In the genomic region with DNA sequence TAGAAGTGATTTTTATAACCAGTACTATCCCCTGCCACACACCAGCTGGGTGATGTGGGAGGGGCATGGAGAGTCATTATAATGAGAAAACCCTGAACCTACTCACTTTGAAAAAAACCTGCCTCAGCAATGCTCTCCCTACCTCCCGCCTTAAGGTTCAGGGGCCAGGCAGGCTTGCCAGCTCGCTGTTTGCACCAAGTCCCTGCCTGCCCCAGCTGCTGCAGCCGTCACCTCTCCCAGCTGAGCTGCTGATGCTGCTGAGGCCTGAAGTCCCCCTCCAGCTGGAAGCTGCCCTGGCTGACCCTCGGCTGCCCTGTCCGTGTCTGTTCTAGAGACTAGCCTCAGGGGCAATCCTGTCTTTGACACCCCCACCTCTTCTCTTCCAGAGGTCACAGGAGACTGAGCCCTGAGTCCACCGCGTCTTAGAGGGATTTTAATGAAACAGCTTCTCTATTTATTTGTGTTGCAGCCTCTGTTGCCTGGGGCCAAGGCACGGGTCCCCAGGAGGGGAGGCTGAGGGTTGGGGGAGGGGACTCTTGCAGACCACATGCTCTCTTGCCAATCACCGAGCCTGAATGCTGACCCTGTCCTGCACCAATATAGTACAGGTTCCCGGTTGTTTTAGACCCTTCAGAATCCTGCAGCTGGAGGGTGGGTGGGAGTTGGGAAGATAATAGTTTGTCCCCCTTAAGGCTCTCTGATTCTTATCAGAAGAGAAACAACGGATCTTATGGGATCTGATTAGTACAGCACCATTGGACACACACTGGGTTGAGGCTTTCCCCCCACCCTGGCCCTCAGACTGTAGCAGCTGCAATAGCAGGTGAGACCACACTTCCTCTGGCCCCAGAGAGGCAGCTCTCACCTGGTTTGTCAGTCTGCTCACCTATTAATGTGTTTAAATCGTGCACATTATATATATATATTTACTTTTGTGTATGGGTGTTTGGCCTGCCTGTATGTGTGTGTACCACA, we compare ENCODE assay signal across 8 mouse cellular contexts.
A peak's percentile ranks its signal among the peaks of the same experiment; 100 is the strongest.
DNase-seq lines count a peak whose midpoint lies in the region; ATAC-seq and TF ChIP-seq lines count a peak whose summit lies in the region.

No protein-coding gene starts in this region.

- H3K79me2 ChIP-seq in heart, adult 2 months (replicated peaks; ENCODE audit: control insufficient read depth, insufficient read depth, low read length), result no peaks in the 10 kb centered on the region

- no peaks in the 10 kb centered on the region for H3K9me3 ChIP-seq in liver, embryonic 11.5 days (ENCODE audit: control insufficient read depth, low read length)

- intact Hi-C loops in heart, adult 2 months (cut with DNase I), result no loop called here

- H3K9ac ChIP-seq in heart, adult 2 months (ENCODE audit: low read depth, low read length), result no peak overlapping the region
- H3K9ac ChIP-seq in liver, embryonic 11.5 days (ENCODE audit: low read depth, low read length), result no peak overlapping the region

- no peak overlapping the region for H3K27ac ChIP-seq in heart, adult 2 months
- H3K27ac ChIP-seq in liver, embryonic 11.5 days (ENCODE audit: low read depth, low read length), result no peak overlapping the region
- H3K27ac ChIP-seq in thymus, adult 2 months (ENCODE audit: control insufficient read depth, insufficient read depth, low read length), result no peak overlapping the region

- H3K36me3 ChIP-seq in heart, adult 2 months (ENCODE audit: control insufficient read depth, insufficient read depth, low read length), result no peaks in the 10 kb centered on the region
- no peaks in the 10 kb centered on the region for H3K36me3 ChIP-seq in liver, embryonic 11.5 days (ENCODE audit: control insufficient read depth, insufficient read depth, low read length)
- no peaks in the 10 kb centered on the region for H3K36me3 ChIP-seq in thymus, adult 2 months (ENCODE audit: control insufficient read depth, insufficient read depth, low read length)

- peak; percentile 44 for DNase-seq in 3T3-L1 (ENCODE audit: low read depth, low spot score)
- peak; percentile 92 for DNase-seq in embryo, embryonic 10 days (ENCODE audit: low spot score)
- DNase-seq in heart, adult 2 months, result peak; percentile 39 to 41
- peak; percentile 59 for DNase-seq in kidney, postnatal 10 days
- DNase-seq in retina, postnatal 1 day, result peak; percentile 74
- DNase-seq in liver, embryonic 11.5 days (ENCODE audit: low spot score), result no peak
- DNase-seq in thymus, adult 2 months, result no peak
- DNase-seq in c-Kit-positive CD71-positive TER-119-positive erythroid progenitor cells, embryonic 14.5 days (ENCODE audit: low spot score), result no peak

- TF ChIP-seq POLR2A in heart, adult 2 months (IDR thresholded peaks at IDR 0.05; ENCODE audit: insufficient read depth, low read depth, low read length), result no peak
- TF ChIP-seq POLR2A in thymus, adult 2 months (IDR thresholded peaks at IDR 0.05; ENCODE audit: control insufficient read depth, extremely low read depth, insufficient read depth, low read length, poor library complexity), result no peak

- WGBS in heart, adult 2 months, result 32% methylated on average over 12 of the region's 12 CpGs
- WGBS in liver, embryonic 11.5 days, result 29% methylated on average over 12 of the region's 12 CpGs
- 79% methylated on average over 12 of the region's 12 CpGs for WGBS in thymus, adult 2 months

- TF ChIP-seq CTCF in heart, adult 2 months (IDR thresholded peaks at IDR 0.05), result no peak
- no peak for TF ChIP-seq CTCF in thymus, adult 2 months (IDR thresholded peaks at IDR 0.05; ENCODE audit: borderline replicate concordance, control insufficient read depth, extremely low read depth, insufficient read depth, low read length, poor library complexity)

- H3K27me3 ChIP-seq in heart, adult 2 months (ENCODE audit: control insufficient read depth, insufficient read depth, low read length), result no peaks in the 10 kb centered on the region
- no peaks in the 10 kb centered on the region for H3K27me3 ChIP-seq in liver, embryonic 11.5 days (replicated peaks; ENCODE audit: control insufficient read depth, insufficient read depth, low read length)
- no peaks in the 10 kb centered on the region for H3K27me3 ChIP-seq in thymus, adult 2 months (ENCODE audit: control insufficient read depth, insufficient read depth, low read length)

- no peak overlapping the region for H3K4me2 ChIP-seq in liver, embryonic 11.5 days

- H3K4me1 ChIP-seq in heart, adult 2 months (ENCODE audit: control insufficient read depth, insufficient read depth, low read length), result no peaks in the 10 kb centered on the region
- no peaks in the 10 kb centered on the region for H3K4me1 ChIP-seq in liver, embryonic 11.5 days (replicated peaks; ENCODE audit: control insufficient read depth, insufficient read depth, low read length)
- no peaks in the 10 kb centered on the region for H3K4me1 ChIP-seq in thymus, adult 2 months (replicated peaks; ENCODE audit: control insufficient read depth, insufficient read depth, low read length)

- ATAC-seq in liver, embryonic 11.5 days (replicated peaks; ENCODE audit: low FRiP score), result no peak

- TF ChIP-seq EP300 in heart, adult 2 months (IDR thresholded peaks at IDR 0.05; ENCODE audit: insufficient read depth, low read depth, low read length), result no peak

- H3K4me3 ChIP-seq in heart, adult 2 months, result no peak overlapping the region
- no peak overlapping the region for H3K4me3 ChIP-seq in liver, embryonic 11.5 days (ENCODE audit: low read depth, low read length)
- no peak overlapping the region for H3K4me3 ChIP-seq in thymus, adult 2 months (ENCODE audit: control insufficient read depth, insufficient read depth, low read length)

Comparison
In these comparisons a context has a peak if more than half of its experiments do, and no peak if none do; other contexts are left out.
1. DNase-seq: peak in 3T3-L1 (single experiment), embryo, embryonic 10 days (single experiment), heart, adult 2 months (2 of 2), kidney, postnatal 10 days (single experiment) and retina, postnatal 1 day (single experiment); none in liver, embryonic 11.5 days (single experiment), thymus, adult 2 months (single experiment) and c-Kit-positive CD71-positive TER-119-positive erythroid progenitor cells, embryonic 14.5 days (single experiment).